Mouse (Mus musculus) embryo, embryonic 11.5 days (tissue): Measurements from ENCODE around the gene Peak1.

Experiments used
- DNase-seq: peaks from one replicate; pipeline ENCODE4 v3.0.0-alpha.2; 2012; ENCODE audit warnings: low read depth, low spot score

Peak1 gene

GRCm38 (mm10) chr9:56200645-56201314 lies 217.1 kb downstream of the Peak1 start:
- peak; percentile 83 for DNase-seq

DNA sequence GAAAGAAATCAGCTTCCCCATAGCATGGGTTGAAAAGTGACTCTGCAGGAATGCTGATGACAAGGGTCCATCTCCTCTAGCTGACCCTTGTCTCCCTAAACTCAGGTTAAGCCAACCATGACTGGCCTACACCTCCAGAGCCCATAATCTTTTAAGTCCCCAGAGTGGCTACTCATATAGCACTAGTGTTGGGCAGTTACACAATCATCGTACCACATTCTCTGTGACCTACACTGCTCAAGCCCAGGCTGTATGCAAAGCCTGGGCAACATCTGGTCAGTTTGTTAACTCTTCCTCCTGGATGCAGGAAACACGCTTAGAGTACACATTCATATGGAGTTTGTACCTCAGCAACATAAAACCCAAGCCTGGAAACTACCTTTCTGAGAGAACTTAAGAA lies 217.7 kb downstream of the Peak1 start:
- no peak for DNase-seq

GRCm38 (mm10) chr9:56196921-56197320 lies 220.9 kb downstream of the Peak1 start:
- no peak for DNase-seq

GRCm38 (mm10) chr9:56195193-56195592 lies 222.7 kb downstream of the Peak1 start:
- DNase-seq = no peak

GRCm38 (mm10) chr9:56191498-56192455 lies 226.1 kb downstream of the Peak1 start:
- no peak for DNase-seq

- no peak for DNase-seq
Observed at GRCm38 (mm10) chr9:56180118-56180781, 237.6 kb downstream of the Peak1 start.

DNA sequence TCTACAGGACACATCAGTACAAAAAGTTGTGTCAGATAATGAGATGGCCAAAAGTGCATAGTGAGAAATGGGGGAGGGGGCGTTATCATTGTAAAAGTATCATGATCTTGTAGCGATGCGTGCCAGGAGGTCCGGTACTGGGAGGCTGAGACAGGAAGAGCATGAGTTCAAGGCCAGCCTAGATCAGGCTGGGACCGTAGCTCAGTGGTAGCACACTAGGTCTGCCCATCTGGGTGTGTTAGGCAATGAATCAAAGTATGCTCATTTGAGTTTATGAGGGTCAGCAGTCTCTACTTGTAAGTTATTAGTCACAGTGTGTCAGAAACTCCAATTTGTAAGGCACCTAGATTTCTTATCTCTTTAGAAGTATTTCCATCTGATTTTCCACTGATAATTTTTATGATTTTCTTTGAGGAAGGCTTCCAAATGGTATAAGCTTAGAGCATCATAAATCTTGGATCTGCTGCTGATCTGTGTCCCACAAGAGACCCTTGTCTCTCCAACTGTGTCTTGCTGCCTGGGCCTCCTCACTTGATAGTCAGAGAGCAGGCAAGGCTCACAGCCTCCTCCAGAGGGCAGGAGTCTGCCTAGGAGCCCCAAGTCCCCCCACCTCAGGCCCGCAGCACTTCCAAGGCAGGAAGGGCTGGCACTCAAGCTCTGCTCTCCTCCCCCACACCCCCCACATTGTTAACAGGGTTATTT lies 238.3 kb downstream of the Peak1 start:
- no peak for DNase-seq

- no peak for DNase-seq
Observed at GRCm38 (mm10) chr9:56177354-56177753, 240.5 kb downstream of the Peak1 start.

- DNase-seq = no peak
Observed at GRCm38 (mm10) chr9:56175316-56175715, 242.6 kb downstream of the Peak1 start.

GRCm38 (mm10) chr9:56167690-56168089 lies 250.2 kb downstream of the Peak1 start:
- DNase-seq = no peak

DNA sequence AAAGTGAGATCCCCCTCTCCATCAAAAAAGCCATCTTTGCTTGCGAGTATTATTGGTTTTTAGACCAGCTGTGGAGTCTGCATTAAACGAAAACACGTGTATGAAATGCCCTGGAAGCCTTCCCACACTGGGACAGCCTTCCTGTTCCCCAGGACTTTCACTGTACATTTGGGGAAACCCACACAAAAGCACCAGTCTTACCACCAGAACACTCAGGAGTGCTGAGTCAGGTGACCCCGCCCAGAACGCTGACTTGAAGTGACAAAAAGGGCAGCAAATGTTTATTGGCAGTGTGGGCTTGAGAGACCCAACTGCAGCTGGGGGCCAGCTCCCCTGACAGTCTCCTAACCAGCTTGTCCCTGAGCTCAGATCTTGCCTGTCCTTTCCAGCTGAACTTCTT lies 251.7 kb downstream of the Peak1 start:
- DNase-seq = no peak

GRCm38 (mm10) chr9:56165377-56165776 lies 252.5 kb downstream of the Peak1 start, which contains the start of gene Tspan3:
Gene Tspan3, minus strand, starts transcription at chr9:56165477.
- DNase-seq = no peak

DNA sequence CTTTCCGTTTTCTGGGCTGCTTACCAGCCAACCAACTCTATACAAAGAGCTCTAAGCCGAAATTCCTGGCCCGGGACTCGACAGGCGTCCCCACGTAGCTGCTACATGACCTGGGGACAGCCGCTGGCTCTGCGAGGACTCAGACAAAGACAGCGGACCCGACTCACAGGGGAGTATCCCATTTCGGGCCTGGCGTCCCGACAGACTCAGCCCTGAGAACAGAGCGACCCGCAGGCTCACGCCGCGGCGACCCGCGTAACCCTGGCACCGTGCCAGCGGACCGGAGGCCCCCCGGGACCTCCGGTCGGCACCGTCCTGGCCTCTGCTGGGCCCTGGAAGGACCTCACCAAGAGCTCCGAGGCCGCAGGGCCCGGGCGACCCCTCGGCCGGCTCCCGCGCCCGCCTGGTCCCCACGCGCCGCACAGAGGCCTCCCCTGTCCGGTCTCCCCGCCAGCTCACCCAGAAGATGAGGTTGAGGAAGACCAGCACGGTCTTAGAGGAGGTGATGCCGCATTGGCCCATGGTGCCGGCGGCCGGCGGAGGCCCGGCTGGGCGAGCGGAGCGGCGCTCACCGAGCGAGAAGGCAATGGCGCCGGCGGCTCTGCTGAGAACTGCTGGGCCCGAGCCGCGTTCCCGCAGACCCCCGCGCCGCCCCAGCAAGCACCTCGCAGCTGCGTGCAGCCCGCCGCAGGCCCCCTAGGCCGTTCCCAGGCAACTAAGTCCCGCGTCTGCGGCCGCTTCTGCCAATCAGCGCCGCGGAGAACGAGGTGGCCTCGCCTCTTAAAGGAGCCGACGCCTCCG lies 257.3 kb downstream of the Peak1 start:
- DNase-seq = peak; percentile 84

GRCm38 (mm10) chr9:56159456-56159855 lies 258.4 kb downstream of the Peak1 start:
- DNase-seq = no peak

GRCm38 (mm10) chr9:56158077-56158476 lies 259.8 kb downstream of the Peak1 start:
- no peak for DNase-seq

- no peak for DNase-seq
Observed at GRCm38 (mm10) chr9:56154572-56154971, 263.3 kb downstream of the Peak1 start.

DNA sequence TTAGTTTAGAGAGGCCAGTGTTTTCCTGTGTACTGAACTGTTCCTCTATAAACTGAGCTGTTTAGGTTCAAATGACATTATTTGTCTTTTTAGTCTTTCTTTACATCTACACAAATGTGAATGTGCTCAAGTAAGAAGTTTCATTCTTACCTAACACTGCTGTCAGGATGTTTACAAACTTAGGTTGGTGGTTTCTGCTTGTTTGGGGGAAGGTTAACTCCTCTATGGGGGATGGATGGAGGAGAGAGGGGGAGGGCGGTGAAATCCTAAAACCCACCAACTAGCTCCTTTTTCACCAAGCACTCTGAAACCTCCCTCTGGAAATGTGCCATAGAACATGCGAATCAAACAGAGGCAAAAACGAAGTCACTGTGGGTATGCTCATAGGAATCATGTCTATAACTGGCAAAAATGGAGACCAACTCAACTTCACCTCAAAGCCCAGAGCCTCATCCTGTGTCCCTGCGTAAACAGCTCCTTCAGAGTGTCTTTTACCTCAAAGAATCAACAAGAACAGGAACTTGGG lies 265.3 kb downstream of the Peak1 start:
- no peak for DNase-seq

DNA sequence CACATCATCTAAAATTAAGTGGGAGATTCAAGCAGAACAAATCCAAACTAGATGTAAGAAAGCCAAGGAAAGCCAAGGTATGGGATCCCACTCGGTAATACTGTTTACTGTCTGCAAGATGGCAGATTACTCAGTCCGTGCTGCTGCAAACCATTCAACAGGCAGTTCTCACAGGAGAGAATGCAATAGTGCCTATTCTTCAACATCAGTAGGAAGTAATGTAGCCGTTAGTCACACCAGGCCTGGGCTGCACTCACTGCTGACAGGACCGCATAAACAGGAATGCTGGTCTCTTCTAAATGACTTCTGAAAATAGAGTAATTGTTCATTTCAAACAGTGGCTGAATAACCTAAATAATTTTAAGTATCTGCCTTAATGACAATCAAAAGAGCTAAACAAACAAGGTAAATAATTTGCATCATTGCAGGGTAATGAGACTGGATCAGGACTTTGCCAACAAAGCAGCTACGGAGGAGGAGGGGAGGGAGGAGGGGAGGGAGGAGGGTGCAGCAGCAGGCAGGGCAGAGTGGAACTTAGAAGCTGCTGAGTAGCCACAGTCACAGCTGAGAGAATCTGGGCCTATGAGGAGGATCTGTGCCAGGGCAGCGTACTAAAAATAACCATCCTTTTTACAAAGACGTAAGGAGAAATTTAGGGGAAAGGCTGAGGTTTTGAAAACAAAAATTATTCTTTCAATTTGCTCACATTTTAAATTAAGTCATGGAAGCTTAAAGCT lies 266.0 kb downstream of the Peak1 start:
- no peak for DNase-seq
